Mouse (Mus musculus): ENCODE results near the gene Zfp13.

The Zfp13 gene

GRCm38 (mm10) chr17:23587253-23587652, 12.0 kb downstream of the Zfp13 start:
- DNase-seq = no peak

- DNase-seq = peak; percentile 80
Observed at GRCm38 (mm10) chr17:23585721-23586491, 13.4 kb downstream of the Zfp13 start.

- no peak for DNase-seq
Observed at GRCm38 (mm10) chr17:23584786-23585185, 14.5 kb downstream of the Zfp13 start.

- no peak for DNase-seq
Observed at GRCm38 (mm10) chr17:23575951-23576552, 23.2 kb downstream of the Zfp13 start.

- no peak for DNase-seq
Observed at GRCm38 (mm10) chr17:23574130-23574529, 25.2 kb downstream of the Zfp13 start.

GRCm38 (mm10) chr17:23572059-23572458, 27.2 kb downstream of the Zfp13 start:
- no peak for DNase-seq

- DNase-seq = no peak
Observed at GRCm38 (mm10) chr17:23571084-23571483, 28.2 kb downstream of the Zfp13 start.

- DNase-seq = no peak
Observed at GRCm38 (mm10) chr17:23570017-23570416, 29.3 kb downstream of the Zfp13 start.

GRCm38 (mm10) chr17:23568370-23568769, 30.9 kb downstream of the Zfp13 start:
- no peak for DNase-seq

GRCm38 (mm10) chr17:23566787-23567186, 32.5 kb downstream of the Zfp13 start:
- DNase-seq = no peak

- DNase-seq = no peak
Observed at GRCm38 (mm10) chr17:23564368-23564715, 34.9 kb downstream of the Zfp13 start.

- DNase-seq = peak; percentile 97
Observed at GRCm38 (mm10) chr17:23563595-23564367, 35.5 kb downstream of the Zfp13 start, which contains the start of gene Zfp213. Gene Zfp213, minus strand, starts transcription at chr17:23564238.

- DNase-seq = peak; percentile 46
Observed at GRCm38 (mm10) chr17:23559767-23560166, 39.5 kb downstream of the Zfp13 start.

- no peak for DNase-seq
Observed at GRCm38 (mm10) chr17:23555243-23555916, 43.9 kb downstream of the Zfp13 start.

- DNase-seq = no peak
Observed at GRCm38 (mm10) chr17:23554321-23554720, 45.0 kb downstream of the Zfp13 start.

- DNase-seq = peak; percentile 53
Observed at GRCm38 (mm10) chr17:23553634-23554120, 45.6 kb downstream of the Zfp13 start.

GRCm38 (mm10) chr17:23552896-23553633, 46.2 kb downstream of the Zfp13 start:
- DNase-seq = peak; percentile 51

GRCm38 (mm10) chr17:23551963-23552362, 47.3 kb downstream of the Zfp13 start:
- peak; percentile 59 for DNase-seq

- DNase-seq = peak; percentile 66
Observed at GRCm38 (mm10) chr17:23551416-23551815, 47.9 kb downstream of the Zfp13 start.

GRCm38 (mm10) chr17:23550856-23551255, 48.4 kb downstream of the Zfp13 start:
- peak; percentile 67 for DNase-seq

- DNase-seq = peak; percentile 94
Observed at GRCm38 (mm10) chr17:23550188-23550791, 49.0 kb downstream of the Zfp13 start.

GRCm38 (mm10) chr17:23549441-23549840, 49.8 kb downstream of the Zfp13 start:
- DNase-seq = peak; percentile 59
